Mouse (Mus musculus) testis, adult 2 months (tissue): ENCODE data around the gene Acer2.

Source experiments
- CTCF ChIP-seq: fragments of 200-500 bp; IDR thresholded peaks from 2 replicates; pipeline ENCODE4 v1.5.1; 2012; ENCODE audit warnings: low read depth, mild to moderate bottlenecking, inconsistent platforms, low read length, moderate library complexity; ENCODE audit not compliant: control insufficient read depth, insufficient read depth, insufficient replicate concordance
- POLR2A ChIP-seq: fragments of 200-500 bp; IDR thresholded peaks from 2 replicates; pipeline ENCODE4 v1.6.1; 2012; ENCODE audit warnings: low read depth, mild to moderate bottlenecking, inconsistent platforms, low read length, moderate library complexity; ENCODE audit not compliant: control insufficient read depth

GRCm38 (mm10) chr4:86873072-86873471 is 1.1 kb upstream of the Acer2 start:
- no peak for TF ChIP-seq POLR2A
- no peak for TF ChIP-seq CTCF
